Mouse (Mus musculus): ENCODE data around the gene Dok5.

Gene Dok5

GRCm38 (mm10) chr2:170863201-170863600, 131.6 kb downstream of the Dok5 start:
- DNase-seq, result no peak

GRCm38 (mm10) chr2:170864043-170864442, 132.4 kb downstream of the Dok5 start:
- DNase-seq, result no peak

- no peak for DNase-seq
Observed at GRCm38 (mm10) chr2:170864820-170865219, 133.2 kb downstream of the Dok5 start.

- no peak for DNase-seq
Observed at GRCm38 (mm10) chr2:170870566-170870965, 139.0 kb downstream of the Dok5 start.

GRCm38 (mm10) chr2:170871469-170871868, 139.9 kb downstream of the Dok5 start:
- no peak for DNase-seq

- peak; percentile 45 for DNase-seq
Observed at GRCm38 (mm10) chr2:170873382-170873781, 141.8 kb downstream of the Dok5 start.

- DNase-seq, result peak; percentile 54
Observed at GRCm38 (mm10) chr2:170877515-170877914, 145.9 kb downstream of the Dok5 start.

GRCm38 (mm10) chr2:170877936-170878335, 146.3 kb downstream of the Dok5 start:
- DNase-seq, result no peak

- no peak for DNase-seq
Observed at GRCm38 (mm10) chr2:170884209-170884801, 152.7 kb downstream of the Dok5 start.

- DNase-seq, result no peak
Observed at GRCm38 (mm10) chr2:170887984-170888383, 156.4 kb downstream of the Dok5 start.

GRCm38 (mm10) chr2:170895096-170895495, 163.5 kb downstream of the Dok5 start:
- no peak for DNase-seq

GRCm38 (mm10) chr2:170902204-170903028, 170.8 kb downstream of the Dok5 start:
- DNase-seq, result no peak

- DNase-seq, result no peak
Observed at GRCm38 (mm10) chr2:170903029-170903306, 171.4 kb downstream of the Dok5 start.

- DNase-seq, result no peak
Observed at GRCm38 (mm10) chr2:170903367-170903766, 171.8 kb downstream of the Dok5 start.

GRCm38 (mm10) chr2:170912589-170913223, 181.1 kb downstream of the Dok5 start:
- DNase-seq, result no peak

GRCm38 (mm10) chr2:170913863-170914262, 182.3 kb downstream of the Dok5 start:
- DNase-seq, result no peak

GRCm38 (mm10) chr2:170915646-170916045, 184.0 kb downstream of the Dok5 start:
- no peak for DNase-seq

GRCm38 (mm10) chr2:170922260-170922659, 190.7 kb downstream of the Dok5 start:
- DNase-seq, result no peak

GRCm38 (mm10) chr2:170924131-170924530, 192.5 kb downstream of the Dok5 start:
- DNase-seq, result no peak

- DNase-seq, result no peak
Observed at GRCm38 (mm10) chr2:170926237-170926636, 194.6 kb downstream of the Dok5 start.

Measured in thymus, postnatal 25 days (tissue).